Mouse (Mus musculus) testis, adult 10 weeks (tissue): ENCODE measurements around the gene Hist1h2af. TPM values are rescaled to one million over a fixed set of nuclear protein-coding genes. Genes with fewer than 3 reads are reported as not detected.

Source experiments
- polyA plus RNA-seq: library from polyadenylated mRNA; stranded (reverse); fragments of 350-450 nt; fragmentation: Illumina TruSeq; extraction: RNeasy Lipid Tissue Mini Kit (QIAGEN cat#74804); gene quantifications from one replicate; pipeline ENCODE4 v1.2.3, GENCODE M21; 2014; ENCODE audit warnings: low read depth, low replicate concordance

Gene Hist1h2af
- polyA plus RNA-seq, result not detected

GRCm38 (mm10) chr13:23533560-23534367 is at the start of gene Hist1h2af:
Gene Hist1h2af (plus strand): TSS chr13:23533906.

GRCm38 (mm10) chr13:23488400-23489322 is 45.0 kb upstream of the Hist1h2af start, which contains the start of gene Btn2a2:
Gene Btn2a2 (minus strand): TSS chr13:23488857.

GRCm38 (mm10) chr13:23530901-23531875 is 2.5 kb upstream of the Hist1h2af start, which contains the start of gene Hist1h4h:
Gene Hist1h4h (plus strand): TSS chr13:23531050.

GRCm38 (mm10) chr13:23535137-23536075 is 1.7 kb downstream of the Hist1h2af start, which contains the start of gene Hist1h3g:
Gene Hist1h3g (plus strand): TSS chr13:23535422.

GRCm38 (mm10) chr13:23542999-23543607 is 9.4 kb downstream of the Hist1h2af start, which contains the start of gene Hist1h2bh:
Gene Hist1h2bh (minus strand): TSS chr13:23543392.

GRCm38 (mm10) chr13:23543965-23544786 is 10.5 kb downstream of the Hist1h2af start, which contains the start of gene Hist1h3f:
Gene Hist1h3f (plus strand): TSS chr13:23544052.

GRCm38 (mm10) chr13:23551146-23551834 is 17.6 kb downstream of the Hist1h2af start, which contains the start of gene Hist1h4f:
Gene Hist1h4f (minus strand): TSS chr13:23551648.

GRCm38 (mm10) chr13:23552962-23553361 is 19.3 kb downstream of the Hist1h2af start, which contains the start of gene Hist1h1d:
Gene Hist1h1d (plus strand): TSS chr13:23553262.

GRCm38 (mm10) chr13:23561883-23562659 is 28.4 kb downstream of the Hist1h2af start, which contains the start of gene Hist1h3e:
Gene Hist1h3e (minus strand): TSS chr13:23562369.

GRCm38 (mm10) chr13:23571022-23571503 is 37.4 kb downstream of the Hist1h2af start, which contains the start of the genes Hist1h2ae and Hist1h2bg:
Gene Hist1h2ae (minus strand): TSS chr13:23571220.
Gene Hist1h2bg (plus strand): TSS chr13:23571396.

GRCm38 (mm10) chr13:23573898-23574524 is 40.3 kb downstream of the Hist1h2af start, which contains the start of the genes Hist1h2bf and Hist1h2ad:
Gene Hist1h2bf (minus strand): TSS chr13:23574196.
Gene Hist1h2ad (plus strand): TSS chr13:23574381.

GRCm38 (mm10) chr13:23575271-23575851 is 41.7 kb downstream of the Hist1h2af start, which contains the start of gene Hist1h3d:
Gene Hist1h3d (plus strand): TSS chr13:23575763.

GRCm38 (mm10) chr13:23581408-23582218 is 47.9 kb downstream of the Hist1h2af start, which contains the start of gene Hist1h4d:
Gene Hist1h4d (plus strand): TSS chr13:23581598.

